Mouse (Mus musculus) heart, postnatal 0 days (tissue): Measurements from ENCODE around the gene Cdk12.

Experiments used
- CTCF ChIP-seq: IDR thresholded peaks from 2 replicates; pipeline ENCODE4 v1.5.1; 2016; ENCODE audit warnings: antibody characterized with exemption, control low read depth, low read depth
- EP300 ChIP-seq: IDR thresholded peaks from 2 replicates; pipeline ENCODE4 v1.6.1; 2016; ENCODE audit warnings: antibody characterized with exemption, low read depth

DNA sequence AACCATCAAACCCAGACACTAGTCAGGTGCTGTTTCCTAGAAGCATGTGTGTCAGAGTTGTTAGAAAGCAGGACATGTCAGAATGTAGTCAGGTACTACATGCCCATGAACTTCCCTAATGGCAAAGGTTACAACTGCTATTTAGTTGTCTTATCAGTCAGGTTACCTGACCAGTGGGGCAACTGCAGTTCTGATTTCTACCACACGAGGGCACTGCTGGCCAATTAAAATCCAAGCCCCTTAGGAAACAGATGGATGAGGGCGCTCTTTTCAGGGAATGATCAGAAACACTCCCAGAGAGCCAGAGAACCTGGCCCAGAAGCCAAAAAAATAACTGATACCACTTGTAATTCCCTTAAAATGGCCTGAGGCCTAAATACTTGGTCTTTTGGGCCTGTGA is 62.2 kb downstream of the Cdk12 start:
- TF ChIP-seq CTCF, result peak; percentile 95
- no peak for TF ChIP-seq EP300
